Mouse (Mus musculus): ENCODE results near the gene Uhrf2.

DNA sequence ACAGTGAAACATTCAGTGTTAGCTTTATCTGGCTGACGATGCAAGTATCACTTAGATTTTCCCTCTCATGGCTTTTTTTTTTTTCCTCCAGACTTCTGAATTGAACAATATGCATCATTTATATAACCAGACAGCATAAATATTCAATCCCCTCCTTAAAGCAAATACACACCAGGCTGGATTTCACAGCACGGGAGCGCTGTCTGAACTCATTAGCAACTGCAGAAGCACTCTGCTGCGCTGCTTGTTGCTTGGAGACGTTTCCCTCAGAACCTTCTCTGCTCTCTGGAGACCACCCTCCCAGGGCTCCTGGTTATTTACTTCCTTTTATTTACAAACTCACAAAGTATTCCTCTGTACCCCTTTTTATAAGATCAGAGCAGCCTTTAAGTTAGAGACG lies 78.8 kb downstream of the Uhrf2 start:
- TF ChIP-seq EP300 (IDR thresholded peaks at IDR 0.05; ENCODE audit: insufficient read depth, low read depth, low read length) (no peak), CTCF (IDR thresholded peaks at IDR 0.05) (no peak), POLR2A (IDR thresholded peaks at IDR 0.05; ENCODE audit: insufficient read depth, low read depth, low read length) (no peak)
